Comparison of ENCODE assay signal across 12 mouse cellular contexts in genomic region chr12:80811646-80812509, GRCm38 (mm10). TPM values are rescaled to one million over a fixed set of nuclear protein-coding genes. Genes with fewer than 3 reads are reported as not detected.
A peak's percentile ranks its signal among the peaks of the same experiment; 100 is the strongest.
DNase-seq lines count a peak whose midpoint lies in the region; ATAC-seq and TF ChIP-seq lines count a peak whose summit lies in the region.
"Had no signal": no experiment of that assay in that cellular context is flagged by ENCODE, and none has a peak within 500 bp of the region (broad histone marks: within the 10 kb centered on the region; RNA-seq: fewer than 3 reads in every experiment).

No protein-coding gene starts in this region.

- ATAC-seq in hindbrain, embryonic 12.5 days (ENCODE audit: low FRiP score) = no peak
- ATAC-seq in midbrain, embryonic 14.5 days (ENCODE audit: low FRiP score, low TSS enrichment) = no peak

- no peak for DNase-seq in left cerebral cortex, adult 2 months (ENCODE audit: extremely low spot score in 1 of 2, low spot score in 2 of 2)
- no peak for DNase-seq in left cerebral cortex, postnatal 10 days (ENCODE audit: extremely low spot score in 1 of 2, low spot score in 2 of 2)
- DNase-seq in c-Kit-positive CD71-positive TER-119-positive erythroid progenitor cells, embryonic 14.5 days (ENCODE audit: low spot score) = peak; percentile 53
- DNase-seq in midbrain, embryonic 14.5 days = no peak
- DNase-seq in right cerebral cortex, postnatal 4 days = no peak
- no peak for DNase-seq in B cell, adult 2 months
- no peak for DNase-seq in adipocyte (ENCODE audit: low spot score)
- DNase-seq: kidney, adult 8-10 months; thymus, postnatal 25 days had no signal

- no peak for TF ChIP-seq CTCF in left cerebral cortex, adult 2 months (IDR thresholded peaks at IDR 0.05)

- no peak overlapping the region for H3K9ac ChIP-seq in hindbrain, embryonic 12.5 days
- no peak overlapping the region for H3K9ac ChIP-seq in midbrain, embryonic 14.5 days (replicated peaks; ENCODE audit: low read length)
- H3K9ac ChIP-seq: embryonic facial prominence, embryonic 13.5 days; neural tube, embryonic 12.5 days had no signal

- no peaks in the 10 kb centered on the region for H3K27me3 ChIP-seq in hindbrain, embryonic 12.5 days
- H3K27me3 ChIP-seq in midbrain, embryonic 14.5 days (ENCODE audit: control insufficient read depth, insufficient read depth, low read length) = no peaks in the 10 kb centered on the region
- H3K27me3 ChIP-seq: embryonic facial prominence, embryonic 13.5 days; neural tube, embryonic 12.5 days had no signal

- WGBS in hindbrain, embryonic 12.5 days = 55% methylated on average over 6 of the region's 6 CpGs
- WGBS in midbrain, embryonic 14.5 days = 37% methylated on average over 6 of the region's 6 CpGs

- peak overlapping the region; percentile 6 for H3K27ac ChIP-seq in left cerebral cortex, adult 2 months
- H3K27ac ChIP-seq in hindbrain, embryonic 12.5 days = peak overlapping the region; percentile 41; the same call in 1 of the 2 replicates
- H3K27ac ChIP-seq in midbrain, embryonic 14.5 days (replicated peaks; ENCODE audit: low read depth, low read length) = 0 out of 2 replicates have a peak overlapping the region, but pooled peaks have one; percentile 9
- H3K27ac ChIP-seq: embryonic facial prominence, embryonic 13.5 days; neural tube, embryonic 12.5 days had no signal

- no peaks in the 10 kb centered on the region for H3K36me3 ChIP-seq in hindbrain, embryonic 12.5 days
- no peaks in the 10 kb centered on the region for H3K36me3 ChIP-seq in midbrain, embryonic 14.5 days (ENCODE audit: control insufficient read depth, insufficient read depth, low read length)
- H3K36me3 ChIP-seq: embryonic facial prominence, embryonic 13.5 days; neural tube, embryonic 12.5 days had no signal

- H3K4me1 ChIP-seq in hindbrain, embryonic 12.5 days = peaks cover 35% of the 10 kb centered on the region
- H3K4me1 ChIP-seq in midbrain, embryonic 14.5 days (ENCODE audit: control insufficient read depth, insufficient read depth, low read length) = peaks cover 17% of the 10 kb centered on the region

- H3K9me3 ChIP-seq in hindbrain, embryonic 12.5 days (replicated peaks) = no peaks in the 10 kb centered on the region
- no peaks in the 10 kb centered on the region for H3K9me3 ChIP-seq in midbrain, embryonic 14.5 days (ENCODE audit: control insufficient read depth, low read length)
- H3K9me3 ChIP-seq: embryonic facial prominence, embryonic 13.5 days; neural tube, embryonic 12.5 days had no signal

- no peak overlapping the region for H3K4me2 ChIP-seq in hindbrain, embryonic 12.5 days (replicated peaks)
- no peak overlapping the region for H3K4me2 ChIP-seq in midbrain, embryonic 14.5 days (ENCODE audit: low read length)
- H3K4me2 ChIP-seq: embryonic facial prominence, embryonic 13.5 days; neural tube, embryonic 12.5 days had no signal

- intact Hi-C loops in left cerebral cortex, adult 2 months (cut with DNase I) = no loop called here
- intact Hi-C loops in left cerebral cortex, postnatal 10 days (cut with DNase I) = no loop called here

- no peak overlapping the region for H3K4me3 ChIP-seq in left cerebral cortex, adult 2 months
- H3K4me3 ChIP-seq in hindbrain, embryonic 12.5 days = no peak overlapping the region
- no peak overlapping the region for H3K4me3 ChIP-seq in midbrain, embryonic 14.5 days (replicated peaks; ENCODE audit: low read depth, low read length)
- H3K4me3 ChIP-seq: embryonic facial prominence, embryonic 13.5 days; neural tube, embryonic 12.5 days had no signal

RNA-seq across cellular contexts. Expression of gene Susd6, which starts 21.6 kb away (rescaled TPM):
- 10 to 100 TPM; 37.0 TPM for total RNA-seq in left cerebral cortex, adult 2 months (2021)
- 10 to 100 TPM; 23.8 to 24.0 TPM for total RNA-seq in left cerebral cortex, postnatal 10 days (2021)
- polyA plus RNA-seq in hindbrain, embryonic 12.5 days (2016; fragmentation: Nextera tagmentation; extraction: Ambion mirVana) = 18.8 and 19.3 TPM in 2 replicates
- 8.8 and 14.3 TPM in 2 replicates for polyA plus RNA-seq in midbrain, embryonic 14.5 days (2014; fragmentation: Nextera tagmentation; extraction: Ambion mirVana)

RNA-seq across cellular contexts. Expression of gene Ccdc177, which starts 51.4 kb away (rescaled TPM):
- 10 to 100 TPM; 11.6 to 15.3 TPM for total RNA-seq in left cerebral cortex, adult 2 months (2021)
- 10 to 100 TPM; 18.6 to 18.8 TPM for total RNA-seq in left cerebral cortex, postnatal 10 days (2021)
- 5.9 and 6.7 TPM in 2 replicates for polyA plus RNA-seq in hindbrain, embryonic 12.5 days (2016; fragmentation: Nextera tagmentation; extraction: Ambion mirVana)
- 8.5 and 8.8 TPM in 2 replicates for polyA plus RNA-seq in midbrain, embryonic 14.5 days (2014; fragmentation: Nextera tagmentation; extraction: Ambion mirVana)
